Mouse (Mus musculus) c-Kit-positive CD71-positive TER-119-positive erythroid progenitor cells, embryonic 14.5 days (primary cell): ENCODE data around the gene Alkbh7.

ENCODE experiments used
- DNase-seq: peaks from one replicate; pipeline ENCODE4 v3.0.0-alpha.2; 2013; ENCODE audit warnings: low spot score

The Alkbh7 gene

GRCm38 (mm10) chr17:57030931-57031660, 34.0 kb downstream of the Alkbh7 start, which contains the start of gene Khsrp:
Gene Khsrp (minus strand): TSS chr17:57031522.
- no peak for DNase-seq

DNA sequence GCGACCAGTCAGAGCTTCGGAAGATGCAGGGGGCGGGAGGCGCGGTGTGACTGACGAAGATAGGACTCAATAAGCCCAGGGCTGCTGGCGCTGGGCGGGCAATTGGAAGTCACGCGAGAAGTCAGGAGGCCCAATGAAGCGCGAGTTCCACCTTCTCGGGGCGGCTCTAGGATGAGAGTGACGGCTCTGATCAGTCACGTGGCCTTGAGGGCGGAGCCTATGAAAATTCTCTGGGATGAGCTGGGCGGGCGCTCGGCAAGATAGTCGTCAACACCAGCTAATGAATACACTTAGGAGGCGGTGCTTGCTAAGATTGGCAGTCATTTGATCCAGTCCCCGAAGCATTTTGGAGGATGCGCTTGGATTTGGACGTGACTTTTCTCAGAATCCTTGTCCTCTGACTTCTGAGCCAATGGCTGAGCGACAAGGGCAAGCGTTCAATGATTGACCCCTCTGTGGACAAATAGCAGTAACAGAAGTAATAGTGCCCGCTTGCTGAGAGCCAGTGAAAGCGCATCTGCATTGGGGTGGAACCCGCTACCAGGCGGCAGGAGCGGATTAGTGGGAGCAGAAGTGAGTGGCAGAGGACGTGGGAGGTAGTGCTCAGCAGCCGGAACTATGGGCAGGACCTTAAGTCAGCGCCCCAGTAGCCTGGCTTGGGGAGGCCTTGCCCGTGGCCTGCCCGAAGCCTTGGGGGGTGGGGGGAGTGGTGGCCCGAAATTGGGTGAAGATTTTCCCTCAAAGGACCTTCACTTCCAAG, 34.7 kb downstream of the Alkbh7 start:
- DNase-seq = peak; percentile 100

GRCm38 (mm10) chr17:57032854-57033253, 35.7 kb downstream of the Alkbh7 start:
- no peak for DNase-seq

DNA sequence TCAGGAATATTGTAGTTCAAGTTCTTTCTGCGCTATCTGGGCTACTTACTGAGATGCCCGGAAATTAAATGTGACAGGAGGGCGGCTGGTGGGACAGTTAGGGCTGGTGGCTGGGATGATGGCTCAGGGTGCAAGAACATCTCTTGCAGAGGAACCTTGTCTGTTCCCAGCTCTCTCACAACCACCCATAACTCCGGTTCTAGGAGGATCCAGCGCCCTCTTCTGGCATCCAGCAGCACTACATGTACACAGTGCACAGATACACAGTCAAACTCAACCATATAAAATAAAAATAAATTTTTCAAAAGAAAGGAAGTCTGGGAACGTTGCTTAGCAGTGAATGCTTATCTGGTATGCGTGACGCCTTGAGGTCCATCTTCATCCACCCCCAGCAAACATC, 41.8 kb downstream of the Alkbh7 start:
- DNase-seq = no peak

GRCm38 (mm10) chr17:57041554-57041953, 44.4 kb downstream of the Alkbh7 start, which contains the start of gene Slc25a41:
Gene Slc25a41 (minus strand): TSS chr17:57041654.
- DNase-seq = no peak

DNA sequence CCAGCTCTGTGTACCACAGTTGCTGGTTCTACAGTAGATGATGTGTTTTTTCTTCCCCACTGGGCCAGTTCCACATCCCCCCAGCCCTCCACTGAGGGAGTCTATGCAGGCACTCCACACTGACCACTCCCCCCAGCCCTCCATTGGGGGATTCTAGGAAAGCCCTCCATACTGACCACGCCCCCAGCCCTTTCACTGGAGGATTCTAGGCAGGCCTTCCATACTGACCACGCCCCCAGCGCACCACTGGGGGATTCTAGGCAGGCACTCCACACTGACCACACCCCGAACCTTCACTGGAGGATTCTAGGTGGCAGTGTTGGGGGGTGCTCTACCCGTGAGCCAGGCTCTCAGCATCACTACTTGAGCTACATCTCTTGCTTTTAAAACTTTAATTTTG, 50.3 kb downstream of the Alkbh7 start:
- no peak for DNase-seq

- no peak for DNase-seq
Measured at GRCm38 (mm10) chr17:57048816-57049215, 51.7 kb downstream of the Alkbh7 start.
